Mouse (Mus musculus) effector memory CD4-positive, alpha-beta T cell, adult 7 months (primary cell): Measurements from ENCODE around the gene Dmrta2. TPM values are rescaled to one million over a fixed set of nuclear protein-coding genes. Genes with fewer than 3 reads are reported as not detected.

Experiments
- polyA plus RNA-seq: library from polyadenylated mRNA; unstranded; fragments of 100-300 nt; shearing (Covaris generic); gene quantifications from one replicate; pipeline ENCODE4 v1.2.1, GENCODE M21; 2017

Gene Dmrta2
- polyA plus RNA-seq: not detected

GRCm38 (mm10) chr4:109977148-109978067 is at the start of gene Dmrta2:
Dmrta2 (plus strand) TSS chr4:109978053.

